Mouse (Mus musculus) brain, embryonic 18.5 days (tissue): ENCODE data around the gene Nrip1.

Experiments
- DNase-seq: peaks from one replicate; pipeline ENCODE4 v3.0.0-alpha.2; 2012; ENCODE audit warnings: low read depth, low spot score

Gene Nrip1

GRCm38 (mm10) chr16:76347719-76348421 lies 25.8 kb downstream of the Nrip1 start:
- no peak for DNase-seq

DNA sequence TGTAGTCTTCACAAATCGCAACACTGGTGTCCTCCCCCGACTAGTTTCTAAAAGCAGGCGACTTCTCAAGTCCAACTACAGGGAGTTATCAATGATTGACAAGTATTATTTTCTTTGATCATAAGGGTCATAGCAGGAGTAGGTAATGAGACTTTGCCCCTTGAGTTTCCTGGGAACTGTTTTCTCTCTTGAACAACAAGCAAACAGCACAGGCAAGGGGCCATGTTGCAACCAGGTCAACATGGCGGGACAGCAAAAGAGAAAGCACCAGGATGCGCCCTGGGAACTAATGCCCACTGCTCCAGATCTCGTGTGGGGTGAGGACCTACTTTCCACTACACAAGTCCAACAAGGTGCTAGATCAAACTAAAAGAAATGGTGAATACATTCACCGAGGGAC lies 27.3 kb downstream of the Nrip1 start:
- no peak for DNase-seq

DNA sequence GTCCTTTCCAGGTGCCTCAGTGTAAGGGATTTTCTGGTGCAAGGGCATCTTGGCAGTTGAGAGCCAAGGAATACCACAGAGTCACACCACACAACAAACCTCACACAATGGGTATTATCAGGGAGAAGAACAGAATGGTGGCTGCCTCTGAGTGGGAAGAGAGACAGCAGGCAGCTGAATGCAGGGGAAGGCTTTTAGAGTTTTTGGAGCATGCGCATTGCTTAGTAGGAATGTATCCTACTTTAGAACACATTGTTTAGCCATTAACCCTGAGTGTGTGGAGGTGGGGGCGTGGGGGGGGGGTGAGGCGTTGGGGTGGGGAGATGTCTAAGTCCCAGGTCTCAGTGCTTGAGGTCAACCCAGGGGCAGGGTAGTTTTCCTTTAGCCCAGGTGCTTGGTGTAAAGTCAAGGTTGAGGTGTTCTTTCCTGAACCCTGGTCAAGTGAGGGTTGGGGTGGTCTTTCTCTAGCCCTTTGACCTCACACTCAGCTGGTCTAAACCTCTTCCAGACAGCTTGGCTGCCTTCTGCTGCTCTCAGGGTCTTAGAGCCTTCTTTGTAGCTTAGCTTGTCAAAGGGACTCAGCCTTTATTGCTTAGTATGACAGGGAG lies 28.8 kb downstream of the Nrip1 start:
- DNase-seq: no peak

- no peak for DNase-seq
Measured at GRCm38 (mm10) chr16:76344030-76344429, 29.6 kb downstream of the Nrip1 start.

GRCm38 (mm10) chr16:76341636-76342035 lies 32.0 kb downstream of the Nrip1 start:
- no peak for DNase-seq

GRCm38 (mm10) chr16:76339256-76339655 lies 34.4 kb downstream of the Nrip1 start:
- DNase-seq: no peak

- no peak for DNase-seq
Measured at GRCm38 (mm10) chr16:76337351-76337750, 36.3 kb downstream of the Nrip1 start.

DNA sequence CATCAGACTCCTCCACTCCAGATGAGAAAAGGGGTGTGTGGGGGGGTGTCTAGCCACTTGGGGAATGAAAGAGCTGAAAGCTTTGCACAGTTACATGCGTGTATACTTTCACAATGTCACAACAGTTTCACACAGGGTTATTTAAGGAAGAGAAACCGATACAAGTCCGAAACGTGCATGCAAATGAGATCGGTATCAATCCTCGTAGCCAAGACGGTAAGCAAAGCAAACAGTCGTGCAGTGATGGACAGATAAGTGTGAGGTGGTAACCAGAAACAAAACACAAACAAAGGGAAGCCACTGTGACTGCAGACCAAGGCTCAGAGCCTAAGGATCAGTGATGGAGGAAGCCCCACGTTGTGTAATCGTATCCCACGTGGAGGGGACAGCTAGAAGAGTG lies 36.7 kb downstream of the Nrip1 start:
- DNase-seq: no peak

DNA sequence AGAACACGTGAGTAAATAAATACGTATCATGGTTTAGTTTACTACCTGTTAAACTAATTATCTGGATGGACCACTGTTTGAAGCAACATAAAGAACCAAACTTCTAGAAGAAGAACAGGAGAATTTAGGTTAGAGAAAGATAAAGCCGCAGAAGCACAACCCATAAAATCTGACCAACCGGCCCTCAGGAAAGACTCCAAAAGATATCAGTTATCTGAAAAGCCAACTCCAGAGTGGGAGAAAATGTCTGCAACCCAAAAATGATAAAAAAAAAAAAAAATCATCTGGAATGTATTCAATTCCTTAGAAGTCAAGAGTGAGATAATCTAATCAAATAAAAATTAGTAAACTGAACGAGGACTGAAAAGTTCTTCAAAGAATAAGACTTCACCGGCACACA lies 37.7 kb downstream of the Nrip1 start:
- no peak for DNase-seq

DNA sequence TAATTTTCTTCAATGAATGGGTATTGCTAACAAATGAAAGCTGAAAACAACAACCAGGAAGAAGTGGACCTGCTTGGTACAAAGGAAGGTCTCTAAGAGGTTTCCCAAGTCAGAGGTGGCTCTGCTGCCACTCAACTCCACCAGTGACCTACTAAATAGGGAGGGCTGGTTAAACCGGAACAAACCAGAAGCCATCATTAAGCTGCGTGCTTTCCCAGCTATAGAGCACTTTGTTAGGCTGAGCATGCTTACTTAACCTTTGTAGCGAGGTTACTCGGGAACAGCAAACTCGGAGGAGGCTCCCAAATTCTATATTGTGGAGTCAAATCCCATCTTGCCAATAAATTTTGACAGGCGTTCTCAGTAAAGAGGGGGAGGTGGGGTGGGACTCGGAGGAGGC lies 41.5 kb downstream of the Nrip1 start:
- DNase-seq: no peak

GRCm38 (mm10) chr16:76331231-76331630 lies 42.4 kb downstream of the Nrip1 start:
- DNase-seq: no peak

DNA sequence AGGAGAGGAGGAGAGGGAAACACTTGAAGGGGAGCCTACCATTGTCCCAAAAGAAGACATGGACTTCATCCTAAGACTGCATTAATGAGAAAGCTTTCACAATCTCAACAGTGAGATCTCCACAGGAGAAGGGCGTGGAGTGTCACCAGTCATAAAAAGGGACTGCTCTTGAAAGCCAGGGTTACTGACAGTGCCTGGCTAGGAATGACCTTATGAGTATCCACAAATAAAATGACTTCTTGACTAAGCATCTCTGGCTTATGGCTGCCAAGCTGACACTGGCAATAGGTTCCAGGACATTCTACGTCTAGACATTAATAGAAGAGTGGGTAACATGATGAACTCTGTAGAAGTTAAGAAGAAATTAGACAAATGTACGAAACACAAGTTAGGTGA lies 48.3 kb downstream of the Nrip1 start:
- no peak for DNase-seq

DNA sequence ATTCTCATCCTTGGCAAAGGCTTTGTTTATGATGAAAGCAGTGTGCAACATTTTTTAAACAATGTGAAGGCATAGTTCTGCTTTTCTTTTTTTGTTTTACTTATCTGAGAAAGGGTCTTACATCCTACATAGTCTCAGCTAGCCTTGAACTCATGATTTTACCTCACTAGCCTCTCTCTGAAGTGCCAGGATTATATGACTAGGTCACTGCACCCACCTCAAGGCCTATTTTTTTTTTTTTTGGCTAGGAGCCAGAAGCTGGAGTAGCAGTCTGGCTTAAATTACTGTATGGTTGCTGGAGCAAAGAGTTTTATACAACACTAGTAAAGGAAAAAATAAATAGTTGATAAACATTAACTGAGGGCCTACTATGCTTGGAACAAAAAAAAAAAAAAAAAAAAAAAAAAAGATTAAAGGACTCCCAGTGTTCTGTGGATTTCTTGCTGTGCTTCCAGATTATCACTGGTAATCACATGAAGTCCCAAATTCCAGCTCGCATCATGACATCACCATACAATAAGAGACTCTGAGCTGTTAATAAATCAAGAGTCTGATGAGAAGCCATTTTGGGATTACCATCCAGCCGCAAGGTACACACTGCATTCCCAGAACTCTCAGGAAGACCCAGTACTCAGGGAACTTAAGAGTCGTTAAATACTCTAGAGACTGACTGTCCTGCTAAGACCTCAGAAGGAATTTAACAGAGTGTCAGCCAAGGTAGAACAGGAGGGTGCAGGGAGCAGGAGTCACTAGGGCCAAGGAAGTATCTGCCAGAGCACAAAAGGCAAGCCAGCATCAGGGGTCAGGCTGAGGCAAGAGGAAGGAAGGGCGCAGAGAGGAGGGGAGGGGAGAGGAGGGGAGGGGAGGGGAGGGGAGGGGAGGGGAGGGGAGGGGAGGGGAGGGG lies 49.0 kb downstream of the Nrip1 start:
- DNase-seq: no peak

DNA sequence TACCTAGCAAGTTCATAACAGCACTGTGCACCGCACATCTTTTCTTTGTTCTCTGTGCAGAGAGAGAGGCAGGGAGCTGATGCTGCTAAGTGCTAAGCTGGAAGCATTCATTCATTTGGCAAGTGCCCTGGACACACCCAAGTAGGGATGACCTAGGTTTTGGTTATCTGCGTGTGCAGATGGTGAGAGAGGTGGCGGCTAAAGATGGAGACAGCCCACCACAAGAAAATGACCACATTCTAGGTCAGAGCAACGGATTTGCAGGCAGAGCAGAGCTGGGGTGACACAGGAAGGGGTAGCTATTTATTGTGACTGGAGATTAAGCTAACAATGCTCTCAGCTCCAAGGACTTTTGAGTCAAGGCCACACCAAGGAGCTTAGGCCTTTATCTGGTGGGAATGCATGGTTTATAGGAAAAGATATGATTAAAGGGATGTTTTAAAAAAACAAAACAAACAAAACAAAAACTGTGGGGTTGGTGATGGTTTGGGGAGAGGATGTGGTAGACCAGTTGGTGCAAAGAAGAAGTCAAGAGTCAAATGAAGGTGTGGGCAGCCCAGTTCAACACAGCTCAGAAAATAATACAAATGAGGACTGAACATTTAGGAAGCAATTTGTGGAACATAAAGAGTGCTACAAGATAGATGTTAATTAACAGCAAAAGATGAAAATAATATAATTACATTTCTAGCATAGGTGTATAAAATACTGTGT lies 49.9 kb downstream of the Nrip1 start:
- no peak for DNase-seq

DNA sequence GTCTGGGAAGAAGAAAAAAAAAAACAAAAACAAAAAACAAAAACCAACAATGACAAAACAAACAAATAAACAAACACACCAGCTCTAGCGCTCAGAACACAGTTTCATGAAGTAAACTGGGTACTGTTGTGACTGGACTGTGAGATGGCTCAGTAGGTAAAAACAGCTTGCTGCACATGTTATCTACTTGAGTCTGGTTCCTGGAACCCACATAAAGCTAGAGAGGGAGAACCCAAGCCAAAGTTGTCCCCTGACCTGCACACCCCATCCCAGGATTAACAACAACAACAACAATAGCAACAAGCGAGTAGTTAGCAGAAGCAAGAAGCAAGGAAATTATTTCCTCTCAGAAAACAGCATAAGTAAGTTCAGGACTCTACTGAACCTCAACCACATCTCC lies 50.5 kb downstream of the Nrip1 start:
- DNase-seq: no peak

- DNase-seq: no peak
Measured at GRCm38 (mm10) chr16:76321527-76322165, 52.0 kb downstream of the Nrip1 start.

GRCm38 (mm10) chr16:76320118-76320473 lies 53.5 kb downstream of the Nrip1 start:
- DNase-seq: no peak

GRCm38 (mm10) chr16:76319364-76320117 lies 54.1 kb downstream of the Nrip1 start:
- no peak for DNase-seq

GRCm38 (mm10) chr16:76318331-76318922 lies 55.2 kb downstream of the Nrip1 start:
- DNase-seq: no peak
